Mouse (Mus musculus) layer of hippocampus, postnatal 25 days (tissue): ENCODE results near the gene Syne2. TPM values are rescaled to one million over a fixed set of nuclear protein-coding genes. Genes with fewer than 3 reads are reported as not detected.
"Not testable (repeated sequence)": the region's sequence is repeated elsewhere in the genome, so short reads cannot be mapped to it uniquely, and the experiment has no call there.

Experiments
- DNase-seq, 2 experiments: peaks; one replicate each; pipeline ENCODE4 v3.0.0; 2022; ENCODE audit warnings: mixed read lengths in 2 of 2, low spot score in 1 of 2; ENCODE audit errors: extremely low spot score in 1 of 2
- total RNA-seq, 2 experiments: library from RNA; stranded (reverse); gene quantifications; 2 replicates each; pipeline ENCODE4 v1.2.3; 2021

Syne2 gene
- total RNA-seq, 2 experiments from 2014 or later, result 23.0 to 25.5 TPM

DNA sequence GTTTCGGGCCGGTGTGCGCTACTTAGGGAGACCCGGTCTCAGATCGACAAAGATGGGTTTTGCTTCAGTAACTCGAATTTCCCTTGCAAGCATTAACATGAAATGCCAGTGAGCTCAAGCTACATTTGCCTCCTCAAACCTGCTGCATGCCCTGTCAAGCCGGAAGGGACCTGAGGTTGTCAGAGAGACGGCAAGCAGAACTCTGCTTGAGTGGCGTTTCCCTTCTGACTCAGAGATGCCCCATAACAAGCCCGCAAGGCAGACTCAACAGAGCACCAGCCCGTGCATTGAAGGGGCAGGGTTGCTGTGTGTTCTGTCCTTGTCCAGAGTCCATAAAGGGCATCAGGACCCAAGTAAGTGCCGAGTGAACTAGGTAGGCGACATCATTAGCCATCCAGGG lies 269.1 kb downstream of the Syne2 start:
- DNase-seq, result no peak

- DNase-seq, result no peak
These were observed 275.0 kb downstream of the Syne2 start for GRCm38 (mm10) chr12:76092789-76093466.

GRCm38 (mm10) chr12:76093613-76094588 lies 276.0 kb downstream of the Syne2 start:
- DNase-seq, result no peak

DNA sequence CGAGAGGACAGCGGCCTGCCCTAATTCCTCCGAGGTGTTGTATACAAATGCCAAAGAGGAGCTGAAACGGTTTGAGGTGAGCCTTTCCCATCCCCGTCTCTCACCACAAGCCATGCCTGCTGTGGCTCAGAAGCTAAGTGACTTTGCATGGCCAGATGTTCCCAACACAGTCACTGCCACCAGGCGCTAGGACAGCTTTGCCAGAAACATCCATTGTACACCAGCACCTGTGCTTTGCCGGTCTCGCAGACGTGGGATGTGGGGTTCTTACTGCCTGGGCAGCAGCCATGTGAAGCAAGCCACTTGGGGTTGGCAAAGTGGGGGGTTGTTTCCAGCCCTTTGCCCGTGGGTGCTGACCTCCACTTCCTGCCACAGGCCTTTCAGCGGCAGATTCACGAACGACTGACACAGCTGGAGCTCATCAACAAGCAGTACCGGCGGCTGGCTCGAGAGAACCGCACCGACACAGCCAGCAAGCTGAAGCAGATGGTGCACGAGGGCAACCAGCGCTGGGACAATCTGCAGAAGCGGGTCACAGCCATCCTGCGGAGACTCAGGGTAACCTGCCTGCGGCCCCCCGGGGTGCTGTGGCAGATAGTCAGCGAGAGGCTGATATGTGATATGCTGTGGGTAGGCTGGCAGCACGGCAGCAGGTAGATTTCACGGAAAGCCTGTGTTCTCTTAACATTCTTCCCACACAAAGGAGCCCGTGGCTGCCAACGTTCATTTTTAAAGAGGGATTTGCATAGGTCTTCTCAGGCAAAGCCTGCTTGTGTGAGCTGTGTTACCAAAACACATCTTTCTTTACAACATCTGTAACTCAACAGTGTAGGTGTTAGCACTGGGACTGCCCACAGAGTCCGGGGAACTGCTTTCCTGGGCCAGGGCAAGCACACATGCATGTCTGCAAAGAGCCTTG lies 277.4 kb downstream of the Syne2 start:
- DNase-seq, result no peak

DNA sequence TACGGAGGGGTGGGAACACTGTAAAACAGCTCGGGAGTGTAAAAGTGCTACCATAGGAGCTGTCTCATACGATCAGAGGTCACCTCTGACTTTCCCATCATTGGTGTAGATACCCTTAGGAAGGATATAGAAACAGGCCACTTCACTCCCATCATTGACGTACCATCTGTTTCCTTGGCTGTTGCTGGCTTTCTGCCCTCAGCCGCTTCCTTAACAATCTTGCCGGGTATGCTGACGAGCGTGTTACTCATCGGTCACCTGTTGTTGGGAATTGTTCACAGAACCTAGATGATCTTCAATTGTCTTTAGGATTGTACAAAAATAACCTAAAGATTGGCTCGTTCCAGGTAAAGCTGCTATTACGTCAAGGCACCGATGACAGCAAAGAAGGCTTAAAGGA lies 284.7 kb downstream of the Syne2 start:
- DNase-seq, result no peak

GRCm38 (mm10) chr12:76104596-76105351 lies 286.8 kb downstream of the Syne2 start:
- DNase-seq, result no peak

GRCm38 (mm10) chr12:76109646-76110405 lies 291.9 kb downstream of the Syne2 start:
- DNase-seq, result no peak

DNA sequence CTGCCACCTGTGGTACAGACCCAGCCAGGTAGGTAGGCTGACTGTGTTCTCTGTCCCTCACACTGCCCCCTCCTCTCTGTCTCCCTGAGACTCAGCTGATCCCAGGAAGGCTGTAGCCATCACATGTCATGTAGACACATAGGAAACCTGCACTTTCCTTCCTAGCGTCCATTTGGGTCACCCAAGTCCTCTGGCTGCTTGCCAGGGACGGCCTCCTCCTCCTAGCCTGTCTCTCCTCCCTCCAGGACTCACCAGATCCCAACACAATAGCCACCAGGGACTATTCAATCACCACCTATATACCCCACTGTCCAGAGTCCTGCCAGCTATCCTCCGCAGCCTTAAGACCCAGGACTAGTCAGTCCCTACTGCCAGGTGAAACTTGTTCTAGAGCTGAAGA lies 293.1 kb downstream of the Syne2 start:
- no peak for DNase-seq

GRCm38 (mm10) chr12:76116577-76116976 lies 298.6 kb downstream of the Syne2 start:
- no peak for DNase-seq

DNA sequence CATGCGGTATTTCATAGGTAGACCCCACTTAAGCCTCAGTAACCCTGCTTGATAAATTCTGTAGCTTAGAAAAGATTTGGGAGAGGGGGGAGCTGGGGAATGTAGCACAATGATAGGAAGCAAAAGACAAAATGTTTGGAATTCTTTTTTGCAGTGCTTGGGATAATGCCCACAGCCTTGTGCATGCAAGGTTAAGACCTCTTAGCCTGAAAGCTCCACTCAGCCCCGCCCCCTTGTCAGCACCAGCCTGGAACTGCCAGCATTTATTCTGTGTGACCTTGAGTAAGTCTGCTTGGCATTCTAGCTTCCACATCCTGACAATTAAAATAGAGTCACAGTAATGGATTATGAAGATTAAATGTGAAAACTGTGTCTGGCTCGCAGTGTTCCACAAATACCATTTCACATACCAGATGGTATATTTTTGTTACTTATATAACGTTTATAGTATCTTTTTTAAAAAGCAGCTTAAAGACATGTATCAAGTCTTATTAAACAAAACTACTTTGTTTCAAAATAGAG lies 299.8 kb downstream of the Syne2 start:
- DNase-seq, result no peak

- DNase-seq, result no peak
These were observed 305.3 kb downstream of the Syne2 start for GRCm38 (mm10) chr12:76123223-76123622.

- DNase-seq, result no peak
These were observed 310.4 kb downstream of the Syne2 start for GRCm38 (mm10) chr12:76128306-76128705.

DNA sequence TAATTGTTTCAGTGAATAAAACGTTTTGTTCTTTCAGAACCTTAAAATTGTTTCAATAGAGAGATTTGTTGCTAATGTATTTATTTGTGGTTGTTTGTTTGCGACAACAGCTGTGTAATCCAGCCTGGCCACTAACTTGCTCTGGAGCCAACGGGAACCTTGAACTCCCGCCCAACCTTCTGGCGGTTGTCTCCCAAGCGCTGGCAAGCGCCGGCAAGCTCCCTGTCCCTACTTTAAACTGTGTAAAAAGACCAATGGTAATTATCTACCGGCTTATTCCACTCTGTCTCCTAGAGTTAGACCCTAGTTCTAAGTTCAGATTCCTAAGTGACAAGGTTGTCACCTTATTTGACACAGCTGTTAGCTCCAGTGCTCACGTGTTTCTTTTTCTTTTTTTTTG lies 310.9 kb downstream of the Syne2 start:
- no peak for DNase-seq

- DNase-seq, result no peak
These were observed 312.3 kb downstream of the Syne2 start for GRCm38 (mm10) chr12:76130281-76130680.

- no peak for DNase-seq
These were observed 313.0 kb downstream of the Syne2 start for GRCm38 (mm10) chr12:76130891-76131290.

- DNase-seq, result no peak
These were observed 314.7 kb downstream of the Syne2 start for GRCm38 (mm10) chr12:76132591-76132990.

- DNase-seq, result not testable (repeated sequence)
These were observed 315.1 kb downstream of the Syne2 start for GRCm38 (mm10) chr12:76133081-76133480.

DNA sequence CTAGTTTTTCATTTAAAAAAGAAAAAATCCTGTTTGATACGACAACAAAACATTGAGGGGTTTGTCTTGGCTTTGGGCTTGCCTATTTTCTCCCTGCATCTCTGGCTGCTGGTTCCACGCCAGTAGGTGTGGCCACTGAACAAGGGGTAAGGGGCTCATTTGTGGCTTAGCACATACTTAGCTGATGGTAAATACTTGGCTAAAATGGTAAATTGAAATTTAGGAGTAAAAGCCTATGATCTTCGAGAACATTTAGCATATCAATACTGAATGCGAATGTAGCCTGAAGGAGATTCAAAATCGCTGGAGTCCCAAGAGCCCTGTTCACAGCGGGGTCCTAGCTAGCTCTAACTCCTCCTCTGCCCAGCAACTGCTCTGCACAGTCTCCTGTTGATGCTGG lies 318.8 kb downstream of the Syne2 start:
- no peak for DNase-seq

DNA sequence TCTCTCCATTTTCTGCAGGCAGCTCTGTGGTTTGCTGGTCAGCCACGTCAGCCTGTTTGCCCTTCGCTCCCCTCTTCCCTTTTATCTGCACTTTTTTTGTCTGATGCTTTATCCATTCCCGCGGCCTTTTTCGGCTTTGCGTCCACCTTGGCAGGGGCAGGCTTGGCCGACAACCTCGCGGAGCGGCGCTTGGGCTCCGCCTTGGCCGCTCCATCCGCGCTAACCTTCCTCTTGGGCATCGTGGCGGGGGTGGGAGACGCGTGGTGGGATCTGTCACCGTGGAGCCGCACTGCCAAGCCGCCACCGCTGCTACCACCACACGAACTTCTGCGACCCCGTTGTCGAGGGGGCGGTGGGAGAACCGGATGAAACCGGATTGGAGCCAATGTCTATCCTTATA lies 334.5 kb downstream of the Syne2 start:
- not testable (repeated sequence) for DNase-seq
